Mouse (Mus musculus): ENCODE measurements around the gene Hmgcs2. TPM values are rescaled to one million over a fixed set of nuclear protein-coding genes. Genes with fewer than 3 reads are reported as not detected.

Gene Hmgcs2
- 0.06 and 0.22 TPM in 2 replicates for polyA plus RNA-seq (2012)

DNA sequence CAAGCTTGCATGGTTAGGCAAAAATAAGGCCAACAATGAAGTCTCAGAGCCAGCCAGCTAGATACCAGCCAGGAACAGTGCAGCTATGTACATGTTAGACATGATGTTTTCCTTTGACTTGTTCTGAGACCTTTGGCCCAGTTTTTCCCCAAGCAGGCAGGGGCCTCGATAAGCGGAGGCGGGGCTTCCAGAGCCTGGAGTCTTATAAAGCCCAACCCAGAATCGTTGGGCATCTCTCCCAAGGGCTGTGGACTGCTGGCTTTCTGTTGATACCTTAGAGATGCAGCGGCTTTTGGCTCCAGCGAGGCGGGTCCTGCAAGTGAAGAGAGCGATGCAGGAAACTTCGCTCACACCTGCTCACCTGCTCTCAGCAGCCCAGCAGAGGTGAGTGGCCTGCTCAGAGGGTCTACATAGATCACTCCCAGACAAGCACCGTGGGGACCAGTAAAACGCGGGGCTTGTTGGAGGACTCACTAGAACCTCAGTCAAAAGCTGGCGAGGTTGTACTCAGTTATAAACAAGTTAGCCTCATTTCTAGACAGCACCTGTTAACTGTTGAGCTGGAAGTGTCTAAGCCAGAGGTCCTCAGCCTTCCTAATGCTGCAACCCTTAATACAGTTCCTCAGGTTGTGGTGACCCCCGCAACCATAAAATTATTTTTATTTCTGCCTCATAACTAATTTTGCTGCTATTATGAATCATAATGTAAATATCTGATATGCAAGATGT lies at the start of gene Hmgcs2:
TSS of gene Hmgcs2 (plus strand) at position 232 of the 729 bp plus-strand sequence.

DNA sequence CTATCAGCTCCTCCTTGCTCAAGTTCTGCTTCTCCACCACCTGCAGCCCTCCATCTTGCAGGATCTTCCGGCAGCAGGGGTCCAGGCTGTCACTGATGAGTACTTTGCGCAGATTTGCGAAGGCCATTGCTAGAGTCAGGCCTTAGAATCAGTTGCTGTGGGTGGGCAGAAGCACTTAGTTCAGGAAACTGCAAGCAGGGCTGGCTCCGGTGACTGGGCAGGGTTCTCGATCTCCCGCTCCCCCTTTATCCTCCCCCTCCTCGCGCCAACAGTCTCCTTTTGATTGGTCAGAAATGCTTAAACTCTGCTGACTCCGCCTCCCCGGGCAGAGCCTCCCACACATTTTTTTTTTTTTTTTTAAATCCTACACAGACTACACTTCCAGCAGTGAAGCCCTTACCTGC lies 59.5 kb downstream of the Hmgcs2 start, which contains the start of gene Phgdh:
TSS of gene Phgdh (minus strand) at position 285 of the 404 bp plus-strand sequence.

Other genes with a start within 250 kb of the Hmgcs2 start
- 0.02 and 0.03 TPM in 2 replicates for gene Adam30, start 119.8 kb upstream of the Hmgcs2 start, polyA plus RNA-seq (2012)
- not detected in 2 replicates for gene Reg4, start 58.3 kb upstream of the Hmgcs2 start, polyA plus RNA-seq (2012)
- gene Phgdh, start 59.6 kb downstream of the Hmgcs2 start, polyA plus RNA-seq (2012), result 296 and 349 TPM in 2 replicates
- gene Zfp697, start 102.0 kb downstream of the Hmgcs2 start, polyA plus RNA-seq (2012), result 0.32 and 0.35 TPM in 2 replicates
- not detected in 2 replicates for gene Gm4450, start 176.7 kb downstream of the Hmgcs2 start, polyA plus RNA-seq (2012)
- gene Hsd3b4, start 230.1 kb downstream of the Hmgcs2 start, polyA plus RNA-seq (2012), result not detected in 2 replicates